Mouse (Mus musculus) midbrain, embryonic 10.5 days (tissue): ENCODE data around the gene Tymp. TPM values are rescaled to one million over a fixed set of nuclear protein-coding genes. Genes with fewer than 3 reads are reported as not detected.

Experiments used
- DNase-seq: peaks from one replicate; pipeline ENCODE4 v3.0.0-alpha.2; 2017; ENCODE audit warnings: low spot score
- H3K27ac ChIP-seq: fragments of 300-500 bp; sonication (generic); replicated peaks from 2 replicates; pipeline ENCODE4 v1.5.1; 2016; ENCODE audit warnings: mild to moderate bottlenecking
- H3K27me3 ChIP-seq: fragments of 300-500 bp; sonication (generic); 2 replicates; pipeline ENCODE4 v1.6.1; 2016; ENCODE audit warnings: low read depth, mild to moderate bottlenecking; ENCODE audit not compliant: poor library complexity, severe bottlenecking
- H3K36me3 ChIP-seq: fragments of 300-500 bp; sonication (generic); 2 replicates; pipeline ENCODE4 v1.6.1; 2016; ENCODE audit warnings: mild to moderate bottlenecking, moderate library complexity
- H3K4me1 ChIP-seq: fragments of 300-500 bp; sonication (generic); 2 replicates; pipeline ENCODE4 v1.6.1; 2016
- H3K4me3 ChIP-seq: fragments of 300-500 bp; sonication (generic); 2 replicates; pipeline ENCODE4 v1.5.1; 2016; ENCODE audit warnings: mild to moderate bottlenecking, moderate library complexity
- H3K9me3 ChIP-seq: fragments of 300-500 bp; sonication (generic); replicated peaks from 2 replicates; pipeline ENCODE4 v1.6.1; 2016; ENCODE audit warnings: mild to moderate bottlenecking
- WGBS: fragments of 180-500 bp; shearing (Covaris S2); methylation state at CpG from one replicate; pipeline ENCODE4 v1.1.7; 2016; 5-methylcytosine and 5-hydroxymethylcytosine counted together
- polyA plus RNA-seq: library from polyadenylated mRNA; unstranded; fragments of >200 nt; fragmentation: Nextera tagmentation; extraction: Ambion mirVana; gene quantifications from 2 replicates; pipeline ENCODE4 v1.2.1, GENCODE M21; 2016

The Tymp gene
- polyA plus RNA-seq, 1 experiment from 2014 or later, result 1.6 TPM

- WGBS, result 87% methylated on average over 7 of the region's 7 CpGs
- Histone ChIP-seq H3K4me1 (peaks cover 31% of the 10 kb centered on the region), H3K27me3 (peaks cover 29% of the 10 kb centered on the region), H3K36me3 (peaks cover 55% of the 10 kb centered on the region), H3K4me3 (peak overlapping the region; percentile 76), H3K9me3 (no peaks in the 10 kb centered on the region), H3K27ac (peak overlapping the region; percentile 95)
- DNase-seq, result no peak
Measured at GRCm38 (mm10) chr15:89372536-89372935, 4.3 kb downstream of the Tymp start.

- no peak overlapping the region; the same call in 1 of the 2 replicates for H3K4me3 ChIP-seq
- no peak overlapping the region for H3K27ac ChIP-seq
- H3K36me3 ChIP-seq, result peaks cover 59% of the 10 kb centered on the region
- 91% methylated on average over 13 of the region's 13 CpGs for WGBS
- H3K9me3 ChIP-seq, result no peaks in the 10 kb centered on the region
- no peak for DNase-seq
- H3K4me1 ChIP-seq, result peaks cover 27% of the 10 kb centered on the region
- peaks cover 24% of the 10 kb centered on the region for H3K27me3 ChIP-seq
Measured at GRCm38 (mm10) chr15:89372068-89372467, 4.8 kb downstream of the Tymp start.

GRCm38 (mm10) chr15:89365141-89365551 lies 11.7 kb downstream of the Tymp start:
- WGBS, result 85% methylated on average over 4 of the region's 4 CpGs
- DNase-seq, result no peak
- Histone ChIP-seq H3K36me3 (peaks cover 100% of the 10 kb centered on the region), H3K4me1 (no peaks in the 10 kb centered on the region), H3K4me3 (no peak overlapping the region), H3K9me3 (no peaks in the 10 kb centered on the region), H3K27ac (no peak overlapping the region), H3K27me3 (no peaks in the 10 kb centered on the region)

- Histone ChIP-seq H3K9me3 (no peaks in the 10 kb centered on the region), H3K27me3 (no peaks in the 10 kb centered on the region), H3K4me1 (no peaks in the 10 kb centered on the region), H3K27ac (no peak overlapping the region), H3K36me3 (peaks cover 97% of the 10 kb centered on the region), H3K4me3 (no peak overlapping the region)
- no peak for DNase-seq
- WGBS, result 93% methylated on average over 7 of the region's 7 CpGs
Measured at GRCm38 (mm10) chr15:89363051-89363450, 13.8 kb downstream of the Tymp start.

- DNase-seq, result no peak
- H3K27ac ChIP-seq, result no peak overlapping the region
- no peaks in the 10 kb centered on the region for H3K9me3 ChIP-seq
- peaks cover 68% of the 10 kb centered on the region for H3K36me3 ChIP-seq
- no peak overlapping the region for H3K4me3 ChIP-seq
- 94% methylated on average over 3 of the region's 3 CpGs for WGBS
- no peaks in the 10 kb centered on the region for H3K27me3 ChIP-seq
- H3K4me1 ChIP-seq, result peaks cover 22% of the 10 kb centered on the region
Measured at GRCm38 (mm10) chr15:89358784-89359183, 18.1 kb downstream of the Tymp start.

- peak overlapping the region; percentile 94 for H3K27ac ChIP-seq
- peak overlapping the region; percentile 88 for H3K4me3 ChIP-seq
- H3K36me3 ChIP-seq, result peaks cover 68% of the 10 kb centered on the region
- H3K4me1 ChIP-seq, result peaks cover 26% of the 10 kb centered on the region
- H3K9me3 ChIP-seq, result no peaks in the 10 kb centered on the region
- 0% methylated on average over 15 of the region's 15 CpGs for WGBS
- no peaks in the 10 kb centered on the region for H3K27me3 ChIP-seq
- DNase-seq, result peak; percentile 88
Measured at GRCm38 (mm10) chr15:89356372-89356771, 20.5 kb downstream of the Tymp start.

- no peaks in the 10 kb centered on the region for H3K9me3 ChIP-seq
- H3K27ac ChIP-seq, result peak within 1 kb of the TSS; percentile 94
- WGBS, result under 1% methylated on average over 64 of the region's 64 CpGs
- peak within 1 kb of the TSS; percentile 88 for H3K4me3 ChIP-seq
- no peaks in the 10 kb centered on the region for H3K27me3 ChIP-seq
- H3K36me3 ChIP-seq, result peaks cover 68% of the 10 kb centered on the region
- DNase-seq, result peak; percentile 98
- H3K4me1 ChIP-seq, result peaks cover 26% of the 10 kb centered on the region
Measured at GRCm38 (mm10) chr15:89355241-89356187, 21.3 kb downstream of the Tymp start, which contains the start of the genes Lmf2 and Ncaph2. Lmf2 (minus strand) TSS chr15:89355659. Ncaph2 (plus strand) TSS chr15:89355719.

- WGBS, result 85% methylated on average over 7 of the region's 7 CpGs
- Histone ChIP-seq H3K27ac (peak overlapping the region; percentile 94), H3K27me3 (no peaks in the 10 kb centered on the region), H3K36me3 (peaks cover 68% of the 10 kb centered on the region), H3K4me1 (peaks cover 26% of the 10 kb centered on the region), H3K9me3 (no peaks in the 10 kb centered on the region), H3K4me3 (peak overlapping the region; percentile 88)
- no peak for DNase-seq
Measured at GRCm38 (mm10) chr15:89354455-89354854, 22.4 kb downstream of the Tymp start.

GRCm38 (mm10) chr15:89353837-89354236 lies 23.0 kb downstream of the Tymp start:
- peaks cover 63% of the 10 kb centered on the region for H3K36me3 ChIP-seq
- peak overlapping the region; percentile 88 for H3K4me3 ChIP-seq
- 95% methylated on average over 16 of the region's 16 CpGs for whole genome bisulfite sequencing

GRCm38 (mm10) chr15:89352795-89353194 lies 24.0 kb downstream of the Tymp start:
- H3K4me1 ChIP-seq, result peaks cover 26% of the 10 kb centered on the region
- no peak overlapping the region for H3K4me3 ChIP-seq
- H3K36me3 ChIP-seq, result peaks cover 55% of the 10 kb centered on the region
- 97% methylated on average over 12 of the region's 12 CpGs for WGBS
- H3K27me3 ChIP-seq, result no peaks in the 10 kb centered on the region
- no peak overlapping the region for H3K27ac ChIP-seq
- no peaks in the 10 kb centered on the region for H3K9me3 ChIP-seq
- DNase-seq, result no peak

More at GRCm38 (mm10) chr15:89353837-89354236, 23.0 kb downstream of the Tymp start:
- H3K27ac ChIP-seq, result no peak overlapping the region
- H3K4me1 ChIP-seq, result peaks cover 26% of the 10 kb centered on the region
- no peaks in the 10 kb centered on the region for H3K9me3 ChIP-seq
- DNase-seq, result no peak
- H3K27me3 ChIP-seq, result no peaks in the 10 kb centered on the region

- H3K9me3 ChIP-seq, result no peaks in the 10 kb centered on the region
- no peaks in the 10 kb centered on the region for H3K27me3 ChIP-seq
- H3K4me3 ChIP-seq, result no peak overlapping the region
- 94% methylated on average over 14 of the region's 14 CpGs for WGBS
- H3K4me1 ChIP-seq, result peaks cover 22% of the 10 kb centered on the region
- peaks cover 50% of the 10 kb centered on the region for H3K36me3 ChIP-seq
- H3K27ac ChIP-seq, result no peak overlapping the region
- DNase-seq, result no peak
Measured at GRCm38 (mm10) chr15:89352054-89352453, 24.8 kb downstream of the Tymp start.

- WGBS, result 93% methylated on average over 15 of the region's 15 CpGs
- H3K36me3 ChIP-seq, result peaks cover 50% of the 10 kb centered on the region
- H3K27me3 ChIP-seq, result no peaks in the 10 kb centered on the region
- H3K9me3 ChIP-seq, result no peaks in the 10 kb centered on the region
- no peak overlapping the region for H3K27ac ChIP-seq
- H3K4me1 ChIP-seq, result peaks cover 18% of the 10 kb centered on the region
- H3K4me3 ChIP-seq, result no peak overlapping the region
- no peak for DNase-seq
Measured at GRCm38 (mm10) chr15:89351302-89351701, 25.5 kb downstream of the Tymp start.

GRCm38 (mm10) chr15:89350447-89350846 lies 26.4 kb downstream of the Tymp start:
- no peaks in the 10 kb centered on the region for H3K9me3 ChIP-seq
- WGBS, result 87% methylated on average over 5 of the region's 5 CpGs
- H3K4me3 ChIP-seq, result no peak overlapping the region
- H3K27ac ChIP-seq, result no peak overlapping the region
- peaks cover 50% of the 10 kb centered on the region for H3K36me3 ChIP-seq
- peaks cover 18% of the 10 kb centered on the region for H3K4me1 ChIP-seq
- no peak for DNase-seq
- H3K27me3 ChIP-seq, result no peaks in the 10 kb centered on the region
